Mouse (Mus musculus) heart, adult 10 weeks (tissue): Measurements from ENCODE around the gene Uox. TPM values are rescaled to one million over a fixed set of nuclear protein-coding genes. Genes with fewer than 3 reads are reported as not detected.

Experiments used
- polyA plus RNA-seq: library from polyadenylated mRNA; stranded (reverse); fragments of 350-450 nt; fragmentation: Illumina TruSeq; extraction: RNeasy Lipid Tissue Mini Kit (QIAGEN cat#74804); gene quantifications from one replicate; pipeline ENCODE4 v1.2.3, GENCODE M21; 2014; ENCODE audit warnings: low read depth, low replicate concordance

Uox gene
- polyA plus RNA-seq = 1.0 TPM

GRCm38 (mm10) chr3:146570148-146570782 is at the start of gene Uox:
TSS of gene Uox (plus strand) at chr3:146570426.

GRCm38 (mm10) chr3:146520798-146521651 is 49.2 kb upstream of the Uox start, which contains the start of gene Rpf1:
TSS of gene Rpf1 (minus strand) at chr3:146521429.

GRCm38 (mm10) chr3:146615496-146615895 is 45.3 kb downstream of the Uox start, which contains the start of gene Dnase2b:
TSS of gene Dnase2b (minus strand) at chr3:146615596.

GRCm38 (mm10) chr3:146651217-146651616 is 81.0 kb downstream of the Uox start, which contains the start of gene 4930503B20Rik:
TSS of gene 4930503B20Rik (minus strand) at chr3:146651317.

Other genes with a start within 250 kb of the Uox start
- 8.0 TPM for gene Ssx2ip, start 165.8 kb upstream of the Uox start, polyA plus RNA-seq
- gene Ctbs, start 120.6 kb upstream of the Uox start, polyA plus RNA-seq = 5.2 TPM
- 3.0 TPM for gene Spata1, start 70.7 kb upstream of the Uox start, polyA plus RNA-seq
- 368 TPM for gene Gng5, start 70.6 kb upstream of the Uox start, polyA plus RNA-seq
- 18.2 TPM for gene Rpf1, start 49.0 kb upstream of the Uox start, polyA plus RNA-seq
- not detected for gene Dnase2b, start 45.2 kb downstream of the Uox start, polyA plus RNA-seq
- not detected for gene 4930503B20Rik, start 80.9 kb downstream of the Uox start, polyA plus RNA-seq
- gene Samd13, start 115.2 kb downstream of the Uox start, polyA plus RNA-seq = 4.7 TPM
- 37.5 TPM for gene Prkacb, start 242.6 kb downstream of the Uox start, polyA plus RNA-seq